Mouse (Mus musculus): Measurements from ENCODE around the gene Cpn1. TPM values are rescaled to one million over a fixed set of nuclear protein-coding genes. Genes with fewer than 3 reads are reported as not detected.

Gene Cpn1
- total and polyA plus RNA-seq, 3 experiments = 0.13 to 1.0 (median 0.34) TPM

DNA sequence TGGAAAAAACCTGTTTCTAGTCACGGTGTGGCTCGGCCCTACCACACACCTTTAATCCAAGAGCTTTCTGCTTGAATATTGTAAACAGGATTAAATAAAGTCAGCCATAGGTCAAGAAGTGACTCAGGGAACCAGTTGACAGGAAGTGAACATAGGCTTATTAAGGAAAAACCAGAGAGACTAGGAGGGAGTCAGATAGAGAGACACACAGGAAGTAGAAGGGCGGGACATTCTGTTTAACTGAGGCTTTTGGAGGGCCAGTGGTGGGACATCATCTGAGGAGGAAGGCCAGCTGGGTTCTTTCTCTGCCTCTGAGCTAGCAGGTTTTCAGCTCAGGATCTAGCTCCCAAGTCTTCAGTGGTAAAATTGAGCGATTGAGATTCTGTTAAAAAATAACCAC is 66.5 kb downstream of the Cpn1 start:
- in situ Hi-C loops (cut with MboI; ENCODE audit: low pct_ligation_motif_present, low pct_unique_long_range_greater_than_20kb, low sequenced_read_pairs) = no loop called here
- H3K27me3 ChIP-seq (replicated peaks) = no peaks in the 10 kb centered on the region

DNA sequence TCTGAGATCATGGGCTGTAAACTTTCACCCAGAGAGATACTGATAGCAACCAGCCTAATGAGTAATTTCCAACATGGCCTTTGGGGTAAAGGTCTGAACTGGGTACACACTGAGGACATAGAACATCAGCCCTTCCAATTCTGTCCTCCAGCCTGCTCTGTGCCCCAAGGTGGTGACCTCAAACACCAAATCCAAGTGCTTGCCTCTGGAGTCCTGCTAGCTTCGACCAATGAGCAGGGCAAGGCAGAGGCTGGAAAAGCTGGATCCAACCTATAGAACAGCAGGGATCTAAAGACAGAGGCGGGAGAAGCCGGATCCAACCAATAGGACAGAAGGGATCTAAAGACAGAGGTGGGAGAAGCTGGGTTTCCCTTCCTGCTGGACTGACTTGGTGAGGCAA is 67.5 kb downstream of the Cpn1 start:
- dilution Hi-C loops (cut with MboI; ENCODE audit: extremely low pct_ligation_motif_present, extremely low pct_unique_long_range_greater_than_20kb, low sequenced_read_pairs) = no loop called here
- peaks cover 4% of the 10 kb centered on the region for H3K9me3 ChIP-seq (replicated peaks; ENCODE audit: low read length)
- no peak for TF ChIP-seq CHD2 (IDR thresholded peaks at IDR 0.05; ENCODE audit: low read length)
- no peak for TF ChIP-seq NRF1 (IDR thresholded peaks at IDR 0.05; ENCODE audit: low read depth, low read length)
- TF ChIP-seq MAFK (IDR thresholded peaks at IDR 0.05; ENCODE audit: insufficient replicate concordance, low read length) = no peak
- TF ChIP-seq JUND (conservative IDR thresholded peaks at IDR 0.05; ENCODE audit: low read depth, low read length) = no peak
- no peak for TF ChIP-seq CTCF (conservative IDR thresholded peaks at IDR 0.05 in 1 of 2, IDR thresholded peaks at IDR 0.05 in 1 of 2; ENCODE audit: low read depth in 2 of 2, low read length in 2 of 2)
- TF ChIP-seq MEF2A (IDR thresholded peaks at IDR 0.05; ENCODE audit: borderline replicate concordance, low read depth, low read length) = no peak
- no peak for TF ChIP-seq USF2 (conservative IDR thresholded peaks at IDR 0.05; ENCODE audit: low read depth, low read length)
- TF ChIP-seq POLR2A (IDR thresholded peaks at IDR 0.05; ENCODE audit: low read depth, low read length) = no peak
- no peak for TF ChIP-seq GABPA (IDR thresholded peaks at IDR 0.05; ENCODE audit: insufficient replicate concordance, low read depth, low read length)
- no peak for TF ChIP-seq RCOR1 (conservative IDR thresholded peaks at IDR 0.05; ENCODE audit: low read depth, low read length)
- no peaks in the 10 kb centered on the region for H3K27me3 ChIP-seq (replicated peaks)
- H3K4me3 ChIP-seq (replicated peaks in 1 of 3; ENCODE audit: low read depth in 2 of 3, low read length in 2 of 3, poor library complexity in 1 of 3) = no peak overlapping the region
- no peak overlapping the region for H3K4me2 ChIP-seq (ENCODE audit: insufficient read depth, low read depth, poor library complexity, severe bottlenecking)
- no peak for DNase-seq (ENCODE audit: extremely low read depth)
- in situ Hi-C loops (cut with MboI; ENCODE audit: low pct_ligation_motif_present, low pct_unique_long_range_greater_than_20kb, low sequenced_read_pairs) = no loop called here
- H3K9ac ChIP-seq (ENCODE audit: insufficient read depth, low read depth) = no peak overlapping the region
- H3K36me3 ChIP-seq (replicated peaks in 1 of 2; ENCODE audit: control insufficient read depth in 1 of 2, insufficient read depth in 1 of 2, low read length in 1 of 2) = peaks cover 0 to 14% of the 10 kb centered on the region in 2 experiments
- H3K27ac ChIP-seq (ENCODE audit: insufficient read depth, low read depth) = no peak overlapping the region
- H3K79me2 ChIP-seq (replicated peaks; ENCODE audit: control insufficient read depth, extremely low read depth, insufficient read depth, poor library complexity, severe bottlenecking) = no peaks in the 10 kb centered on the region
- peaks cover 6 to 28% of the 10 kb centered on the region in 2 experiments; a peak in 3 of 4 replicates for H3K4me1 ChIP-seq (ENCODE audit: control insufficient read depth in 1 of 2, insufficient read depth in 2 of 2)

More for the DNA sequence above, 66.5 kb downstream of the Cpn1 start:
- dilution Hi-C loops (cut with MboI; ENCODE audit: extremely low pct_ligation_motif_present, extremely low pct_unique_long_range_greater_than_20kb, low sequenced_read_pairs) = no loop called here
- Histone ChIP-seq H3K36me3 (replicated peaks in 1 of 2; ENCODE audit: control insufficient read depth in 1 of 2, insufficient read depth in 1 of 2, low read length in 1 of 2) (peaks cover 0 to 14% of the 10 kb centered on the region in 2 experiments), H3K4me3 (replicated peaks in 1 of 3; ENCODE audit: low read depth in 2 of 3, low read length in 2 of 3, poor library complexity in 1 of 3) (no peak overlapping the region), H3K4me1 (ENCODE audit: control insufficient read depth in 1 of 2, insufficient read depth in 2 of 2) (peaks cover 4 to 21% of the 10 kb centered on the region in 2 experiments; a peak in 2 of 4 replicates), H3K9ac (ENCODE audit: insufficient read depth, low read depth) (no peak overlapping the region), H3K79me2 (replicated peaks; ENCODE audit: control insufficient read depth, extremely low read depth, insufficient read depth, poor library complexity, severe bottlenecking) (no peaks in the 10 kb centered on the region), H3K9me3 (replicated peaks; ENCODE audit: low read length) (peaks cover 4% of the 10 kb centered on the region), H3K27ac (ENCODE audit: insufficient read depth, low read depth) (no peak overlapping the region), H3K4me2 (ENCODE audit: insufficient read depth, low read depth, poor library complexity, severe bottlenecking) (no peak overlapping the region)
- no peak for DNase-seq (ENCODE audit: extremely low read depth)
- TF ChIP-seq ZMIZ1 (IDR thresholded peaks at IDR 0.05; ENCODE audit: low read depth, low read length) (no peak), HCFC1 (IDR thresholded peaks at IDR 0.05; ENCODE audit: low read depth, low read length) (peak; percentile 27; the same call in 1 of the 2 replicates), NRF1 (IDR thresholded peaks at IDR 0.05; ENCODE audit: low read depth, low read length) (no peak), IRF4 (IDR thresholded peaks at IDR 0.05; ENCODE audit: low read depth, low read length) (no peak), CTCF (conservative IDR thresholded peaks at IDR 0.05 in 1 of 2, IDR thresholded peaks at IDR 0.05 in 1 of 2; ENCODE audit: low read depth in 2 of 2, low read length in 2 of 2) (no peak)

DNA sequence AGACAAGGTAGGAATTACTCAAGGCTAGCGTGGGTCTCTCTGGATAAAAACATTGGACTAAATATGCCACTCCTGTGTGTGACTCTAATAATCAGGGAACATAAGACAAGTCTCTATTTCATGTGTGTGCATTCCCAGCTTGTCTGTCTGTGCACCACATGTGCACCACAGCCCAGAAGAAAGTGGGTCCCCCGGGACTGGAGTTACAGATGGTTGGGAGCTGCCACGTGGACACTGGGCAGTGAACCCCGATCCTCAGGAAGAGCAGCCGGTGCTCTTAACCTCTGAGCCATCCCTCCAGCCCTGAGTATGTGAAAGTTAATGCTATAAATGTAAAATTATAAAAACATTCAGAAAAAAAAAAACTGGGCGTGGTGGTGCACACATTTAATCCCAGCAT is 68.6 kb downstream of the Cpn1 start:
- dilution Hi-C loops (cut with MboI; ENCODE audit: extremely low pct_ligation_motif_present, extremely low pct_unique_long_range_greater_than_20kb, low sequenced_read_pairs) (no loop called here), in situ Hi-C loops (cut with MboI; ENCODE audit: low pct_ligation_motif_present, low pct_unique_long_range_greater_than_20kb, low sequenced_read_pairs) (no loop called here)
- Histone ChIP-seq H3K27me3 (replicated peaks) (no peaks in the 10 kb centered on the region), H3K79me2 (replicated peaks; ENCODE audit: control insufficient read depth, extremely low read depth, insufficient read depth, poor library complexity, severe bottlenecking) (no peaks in the 10 kb centered on the region), H3K36me3 (replicated peaks in 1 of 2; ENCODE audit: control insufficient read depth in 1 of 2, insufficient read depth in 1 of 2, low read length in 1 of 2) (peaks cover 0 to 9% of the 10 kb centered on the region in 2 experiments), H3K9ac (ENCODE audit: insufficient read depth, low read depth) (no peak overlapping the region), H3K4me3 (replicated peaks in 1 of 3; ENCODE audit: low read depth in 2 of 3, low read length in 2 of 3, poor library complexity in 1 of 3) (no peak overlapping the region), H3K27ac (ENCODE audit: insufficient read depth, low read depth) (no peak overlapping the region), H3K4me1 (ENCODE audit: control insufficient read depth in 1 of 2, insufficient read depth in 2 of 2) (peaks cover 8 to 37% of the 10 kb centered on the region in 2 experiments), H3K4me2 (ENCODE audit: insufficient read depth, low read depth, poor library complexity, severe bottlenecking) (no peak overlapping the region), H3K9me3 (replicated peaks; ENCODE audit: low read length) (no peaks in the 10 kb centered on the region)
- no peak for DNase-seq (ENCODE audit: extremely low read depth)
- TF ChIP-seq MAX (IDR thresholded peaks at IDR 0.05; ENCODE audit: low read length) (no peak), ZNF384 (IDR thresholded peaks at IDR 0.05; ENCODE audit: low read depth, low read length) (no peak), GABPA (IDR thresholded peaks at IDR 0.05; ENCODE audit: insufficient replicate concordance, low read depth, low read length) (no peak), KAT2A (IDR thresholded peaks at IDR 0.05; ENCODE audit: insufficient replicate concordance, low read length) (no peak), EP300 (IDR thresholded peaks at IDR 0.05; ENCODE audit: low read length) (no peak)

Measured in CH12.LX (cell line).